8 mouse cellular contexts compared by ENCODE assay signal in the genomic region with DNA sequence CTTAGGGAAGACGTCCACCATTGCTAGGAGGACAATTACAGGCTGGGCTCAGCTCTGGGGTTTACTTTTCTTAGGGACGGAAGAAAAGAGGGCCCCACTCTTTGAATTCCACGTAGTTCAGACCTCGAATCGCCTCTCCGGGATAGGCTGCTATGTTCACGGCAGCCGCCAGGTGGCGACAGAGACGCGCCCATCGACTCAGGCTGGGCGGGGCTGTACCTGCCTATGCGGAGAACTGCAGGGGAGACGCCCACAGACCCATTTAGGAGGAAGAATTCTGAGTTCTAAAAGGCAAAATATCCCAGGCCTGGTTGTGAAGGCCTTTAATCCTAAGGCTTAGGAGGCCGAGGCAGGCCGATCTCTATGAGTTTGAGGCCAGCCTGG. TPM values are rescaled to one million over a fixed set of nuclear protein-coding genes. Genes with fewer than 3 reads are reported as not detected.
DNase-seq lines count a peak whose midpoint lies in the region; ATAC-seq lines count a peak whose summit lies in the region.

No protein-coding gene starts in this region.

- H3K9ac ChIP-seq in hindbrain, embryonic 12.5 days = no peak overlapping the region

- H3K27ac ChIP-seq in hindbrain, embryonic 12.5 days = no peak overlapping the region

- no peaks in the 10 kb centered on the region for H3K9me3 ChIP-seq in hindbrain, embryonic 12.5 days (replicated peaks)

- ATAC-seq in hindbrain, embryonic 12.5 days (ENCODE audit: low FRiP score) = peak; percentile 48

- WGBS in hindbrain, embryonic 12.5 days = 4% methylated on average over 17 of the region's 17 CpGs

- H3K4me2 ChIP-seq in hindbrain, embryonic 12.5 days (replicated peaks) = peak overlapping the region; percentile 32

- no peak overlapping the region for H3K4me3 ChIP-seq in hindbrain, embryonic 12.5 days

- no peaks in the 10 kb centered on the region for H3K36me3 ChIP-seq in hindbrain, embryonic 12.5 days

- H3K27me3 ChIP-seq in hindbrain, embryonic 12.5 days = no peaks in the 10 kb centered on the region

- peaks cover 3% of the 10 kb centered on the region for H3K4me1 ChIP-seq in hindbrain, embryonic 12.5 days

- peak; percentile 89 for DNase-seq in NIH3T3 (ENCODE audit: low read depth)
- DNase-seq in cerebellum, postnatal 10 days = peak; percentile 89
- DNase-seq in frontal cortex, postnatal 14 days (ENCODE audit: low spot score in 2 of 2) = peak; percentile 61 to 79
- DNase-seq in layer of hippocampus, postnatal 14 days (ENCODE audit: low spot score in 2 of 2) = peak; percentile 80 to 83
- peak; percentile 86 for DNase-seq in lung, postnatal 10 days
- peak; percentile 80 for DNase-seq in ovary, postnatal 36 days (ENCODE audit: low spot score)
- DNase-seq in thymus, postnatal 25 days = peak; percentile 87

RNA-seq across cellular contexts. Expression of a gene that starts 23.8 kb away (rescaled TPM):
- 699 and 764 TPM in 2 replicates for polyA plus RNA-seq in hindbrain, embryonic 12.5 days (2016; fragmentation: Nextera tagmentation; extraction: Ambion mirVana)
- total RNA-seq in layer of hippocampus, postnatal 14 days (2021) = 100 to 1,000 TPM; 304 to 311 TPM

RNA-seq across cellular contexts. Expression of a gene that starts 29.8 kb away (rescaled TPM):
- 14,392 and 16,600 TPM in 2 replicates for polyA plus RNA-seq in hindbrain, embryonic 12.5 days (2016; fragmentation: Nextera tagmentation; extraction: Ambion mirVana)
- 1,000 to 10,000 TPM; 3,650 to 3,993 TPM for total RNA-seq in layer of hippocampus, postnatal 14 days (2021)

RNA-seq across cellular contexts. Expression of a gene that starts 41.1 kb away (rescaled TPM):
- polyA plus RNA-seq in hindbrain, embryonic 12.5 days (2016; fragmentation: Nextera tagmentation; extraction: Ambion mirVana) = 24.6 and 26.9 TPM in 2 replicates
- 10 to 100 TPM; 43.1 to 46.7 TPM for total RNA-seq in layer of hippocampus, postnatal 14 days (2021)
